Comparison of ENCODE assay signal across 16 mouse cellular contexts in genomic region chr11:46218584-46218983, GRCm38 (mm10). TPM values are rescaled to one million over a fixed set of nuclear protein-coding genes. Genes with fewer than 3 reads are reported as not detected.
DNase-seq lines count a peak whose midpoint lies in the region; ATAC-seq and TF ChIP-seq lines count a peak whose summit lies in the region.
"Had no signal": no experiment of that assay in that cellular context is flagged by ENCODE, and none has a peak within 500 bp of the region (broad histone marks: within the 10 kb centered on the region; RNA-seq: fewer than 3 reads in every experiment).

No protein-coding gene starts in this region.

- DNase-seq in heart, embryonic 10.5 days (ENCODE audit: low spot score): no peak
- no peak for DNase-seq in heart, adult 2 months
- no peak for DNase-seq in midbrain, embryonic 10.5 days (ENCODE audit: low spot score)
- DNase-seq in retina, embryonic 14.5 days (ENCODE audit: low spot score): peak; percentile 68
- no peak for DNase-seq in thymus, postnatal 25 days
- DNase-seq in heart, adult 8-10 months (ENCODE audit: low spot score): no peak
- DNase-seq in urinary bladder, postnatal 25 days (ENCODE audit: low spot score): no peak
- DNase-seq: cerebellum, adult 18-20 months; gastrocnemius, postnatal 10 days; kidney, adult 11 months; lung, postnatal 36 days had no signal

- H3K79me2 ChIP-seq in heart, adult 2 months (replicated peaks; ENCODE audit: control insufficient read depth, insufficient read depth, low read length): no peaks in the 10 kb centered on the region

- H3K36me3 ChIP-seq in heart, embryonic 10.5 days: no peaks in the 10 kb centered on the region
- H3K36me3 ChIP-seq in heart, adult 2 months (ENCODE audit: control insufficient read depth, insufficient read depth, low read length): no peaks in the 10 kb centered on the region
- H3K36me3 ChIP-seq in forebrain, embryonic 13.5 days (ENCODE audit: poor library complexity, severe bottlenecking): peaks cover 52% of the 10 kb centered on the region
- H3K36me3 ChIP-seq in midbrain, embryonic 10.5 days: peaks cover 13% of the 10 kb centered on the region
- H3K36me3 ChIP-seq: heart, embryonic 15.5 days had no signal

- H3K4me1 ChIP-seq in heart, embryonic 10.5 days: peaks cover 46% of the 10 kb centered on the region
- peaks cover 4% of the 10 kb centered on the region for H3K4me1 ChIP-seq in heart, adult 2 months (ENCODE audit: control insufficient read depth, insufficient read depth, low read length)
- H3K4me1 ChIP-seq in forebrain, embryonic 13.5 days: peaks cover 13% of the 10 kb centered on the region; the same call in 1 of the 2 replicates
- peaks cover 44% of the 10 kb centered on the region for H3K4me1 ChIP-seq in midbrain, embryonic 10.5 days

- no peaks in the 10 kb centered on the region for H3K9me3 ChIP-seq in heart, embryonic 10.5 days
- H3K9me3 ChIP-seq in forebrain, embryonic 13.5 days (replicated peaks): no peaks in the 10 kb centered on the region
- H3K9me3 ChIP-seq in midbrain, embryonic 10.5 days (replicated peaks): no peaks in the 10 kb centered on the region
- H3K9me3 ChIP-seq: heart, embryonic 15.5 days had no signal

- H3K4me2 ChIP-seq in forebrain, embryonic 13.5 days: no peak overlapping the region
- H3K4me2 ChIP-seq: heart, embryonic 15.5 days had no signal

- H3K27me3 ChIP-seq in heart, embryonic 10.5 days (ENCODE audit: insufficient read depth, poor library complexity, severe bottlenecking): no peaks in the 10 kb centered on the region
- no peaks in the 10 kb centered on the region for H3K27me3 ChIP-seq in heart, adult 2 months (ENCODE audit: control insufficient read depth, insufficient read depth, low read length)
- H3K27me3 ChIP-seq in forebrain, embryonic 13.5 days: no peaks in the 10 kb centered on the region
- no peaks in the 10 kb centered on the region for H3K27me3 ChIP-seq in midbrain, embryonic 10.5 days (ENCODE audit: low read depth, poor library complexity, severe bottlenecking)
- H3K27me3 ChIP-seq: heart, embryonic 15.5 days had no signal

- TF ChIP-seq CTCF in heart, adult 2 months (IDR thresholded peaks at IDR 0.05): no peak

- ATAC-seq in forebrain, embryonic 13.5 days: peak; percentile 50

- no peak overlapping the region for H3K9ac ChIP-seq in heart, adult 2 months (ENCODE audit: low read depth, low read length)
- no peak overlapping the region for H3K9ac ChIP-seq in forebrain, embryonic 13.5 days
- H3K9ac ChIP-seq: heart, embryonic 15.5 days had no signal

- H3K27ac ChIP-seq in heart, embryonic 10.5 days: peak overlapping the region; percentile 48
- H3K27ac ChIP-seq in heart, adult 2 months: no peak overlapping the region
- H3K27ac ChIP-seq in forebrain, embryonic 13.5 days: peak overlapping the region; percentile 88
- peak overlapping the region; percentile 68 for H3K27ac ChIP-seq in midbrain, embryonic 10.5 days (replicated peaks)
- H3K27ac ChIP-seq: heart, embryonic 15.5 days had no signal

- H3K4me3 ChIP-seq in heart, embryonic 10.5 days: no peak overlapping the region
- H3K4me3 ChIP-seq in heart, adult 2 months: no peak overlapping the region
- H3K4me3 ChIP-seq in forebrain, embryonic 13.5 days: no peak overlapping the region
- H3K4me3 ChIP-seq in midbrain, embryonic 10.5 days: no peak overlapping the region
- H3K4me3 ChIP-seq: heart, embryonic 15.5 days had no signal

- no peak for TF ChIP-seq POLR2A in heart, adult 2 months (IDR thresholded peaks at IDR 0.05; ENCODE audit: insufficient read depth, low read depth, low read length)

- WGBS in heart, embryonic 10.5 days: 53% methylated on average over 5 of the region's 5 CpGs
- WGBS in heart, adult 2 months: 64% methylated on average over 5 of the region's 5 CpGs
- WGBS in forebrain, embryonic 13.5 days: 21% methylated on average over 5 of the region's 5 CpGs
- 30% methylated on average over 5 of the region's 5 CpGs for WGBS in midbrain, embryonic 10.5 days

- intact Hi-C loops in heart, adult 2 months (cut with DNase I): loop anchor here (5.0 kb wide), 1 partner anchor 201 kb away; no protein-coding TSS in a partner anchor

- TF ChIP-seq EP300 in heart, adult 2 months (IDR thresholded peaks at IDR 0.05; ENCODE audit: insufficient read depth, low read depth, low read length): no peak

RNA-seq across cellular contexts. Expression of gene Fndc9, which starts 16.7 kb away (rescaled TPM):
- 0.07 and 0.18 TPM in 2 replicates for polyA plus RNA-seq in heart, embryonic 10.5 days (2016; fragmentation: Nextera tagmentation; extraction: Ambion mirVana)
- total RNA-seq in heart, adult 2 months (2021): not detected
- not detected in 2 replicates for polyA plus RNA-seq in heart, adult 2 months (2012; rRNA removed)
- 2.2 and 2.5 TPM in 2 replicates for polyA plus RNA-seq in forebrain, embryonic 13.5 days (2015; fragmentation: Nextera tagmentation; extraction: Ambion mirVana)
- polyA plus RNA-seq in midbrain, embryonic 10.5 days (2016; fragmentation: Nextera tagmentation; extraction: Ambion mirVana): 0.51 and 0.75 TPM in 2 replicates
- total RNA-seq in heart, adult 8-10 months (2022): not detected
- total RNA-seq: adrenal gland, adult 18-20 months; gastrocnemius, postnatal 10 days; liver, adult 2 months had no signal
- polyA plus RNA-seq: heart, embryonic 15.5 days; liver, adult 2 months had no signal

RNA-seq across cellular contexts. Expression of gene Nipal4, which starts 52.3 kb away (rescaled TPM):
- 7.8 and 15.7 TPM in 2 replicates for polyA plus RNA-seq in heart, embryonic 10.5 days (2016; fragmentation: Nextera tagmentation; extraction: Ambion mirVana)
- under 1 TPM; 0.11 to 0.18 TPM for total RNA-seq in heart, adult 2 months (2021)
- 0.18 and 0.20 TPM in 2 replicates for polyA plus RNA-seq in heart, adult 2 months (2012; rRNA removed)
- polyA plus RNA-seq in forebrain, embryonic 13.5 days (2015; fragmentation: Nextera tagmentation; extraction: Ambion mirVana): 0.38 and 0.40 TPM in 2 replicates
- polyA plus RNA-seq in midbrain, embryonic 10.5 days (2016; fragmentation: Nextera tagmentation; extraction: Ambion mirVana): 1.00 and 1.3 TPM in 2 replicates
- total RNA-seq in heart, adult 8-10 months (2022): under 1 TPM in 1 of 4 experiments, not detected in 3; 0.08 TPM
- total RNA-seq: adrenal gland, adult 18-20 months; liver, adult 2 months; MEL had no signal
- polyA plus RNA-seq: liver, adult 2 months had no signal
